Mouse (Mus musculus) naive thymus-derived CD4-positive, alpha-beta T cell, adult 2 months (primary cell): Measurements from ENCODE around the gene Ndufs2.

Experiments
- DNase-seq: peaks from one replicate; pipeline ENCODE4 v3.0.0-alpha.2; 2011; ENCODE audit warnings: low read depth

The Ndufs2 gene

DNA sequence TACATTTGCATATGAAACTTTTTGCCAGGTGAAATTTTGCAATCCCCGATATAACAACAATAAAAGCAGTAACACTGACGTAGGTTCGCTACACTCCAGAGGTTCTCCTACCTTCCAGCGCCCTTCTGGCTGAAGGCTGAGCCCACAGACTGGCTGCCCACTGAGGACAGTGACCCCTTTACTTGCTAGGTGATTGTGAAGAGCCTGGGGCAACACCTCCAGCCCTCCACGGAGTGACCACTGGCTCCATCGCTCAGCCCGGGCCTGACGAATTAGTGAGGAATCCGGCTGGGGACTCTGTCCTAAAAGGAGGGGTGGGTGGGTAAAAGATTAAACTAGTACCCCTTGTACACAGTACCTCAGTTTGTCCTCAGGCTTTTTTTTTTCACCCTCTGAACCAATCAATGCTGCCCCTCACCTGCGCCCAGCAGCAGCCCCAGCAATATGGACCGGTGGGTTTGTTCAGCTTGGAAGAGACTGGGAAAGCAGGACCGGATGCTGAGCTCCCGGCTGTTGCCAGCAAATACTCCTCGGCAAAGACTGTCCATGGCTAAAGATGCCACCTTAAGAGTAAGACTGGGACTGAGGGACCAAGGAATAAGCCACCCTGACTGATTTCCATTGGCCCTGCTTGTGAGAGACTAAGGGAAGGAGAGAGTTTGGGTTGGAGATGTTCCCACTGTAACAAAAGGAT lies 28.0 kb upstream of the Ndufs2 start:
- DNase-seq, result no peak

DNA sequence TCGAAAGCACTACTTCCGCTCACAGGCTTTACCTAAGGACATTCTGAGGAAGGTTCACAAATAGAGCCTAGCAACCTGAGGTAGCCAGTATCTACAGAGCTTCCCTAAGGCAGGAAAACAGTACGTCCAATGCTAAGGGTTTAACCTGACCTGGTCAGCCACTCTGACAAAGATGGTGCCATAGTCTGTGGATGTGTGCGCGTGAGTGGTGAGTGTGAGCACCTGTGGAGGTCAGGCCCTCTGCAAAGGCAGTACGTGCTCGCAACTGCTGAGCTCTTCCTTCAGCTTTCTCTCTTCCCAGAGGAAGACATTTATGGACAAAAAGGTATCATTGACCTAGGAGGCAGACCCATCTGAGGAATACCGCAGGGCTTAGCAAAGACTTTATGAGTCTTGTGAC lies 27.2 kb upstream of the Ndufs2 start:
- no peak for DNase-seq

DNA sequence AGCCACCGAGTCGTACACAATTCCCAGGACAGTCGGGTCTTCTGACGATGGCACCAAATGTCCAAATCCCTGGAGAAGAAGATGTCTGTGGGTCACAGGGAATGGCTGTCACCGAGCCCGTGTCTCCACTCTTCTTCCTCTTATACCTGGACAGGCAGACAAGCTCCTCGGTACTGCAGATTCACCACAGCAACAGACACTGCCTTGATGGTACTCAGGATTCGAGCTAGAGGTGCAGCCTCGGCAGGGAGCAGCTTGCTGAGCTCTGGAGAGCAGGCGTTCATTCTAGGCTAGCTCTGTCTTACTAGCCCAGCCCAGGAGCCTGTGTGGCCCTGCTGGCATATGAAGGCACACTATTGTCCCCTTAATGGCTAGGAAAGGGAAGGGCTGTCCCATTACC lies 26.5 kb upstream of the Ndufs2 start:
- DNase-seq, result no peak

DNA sequence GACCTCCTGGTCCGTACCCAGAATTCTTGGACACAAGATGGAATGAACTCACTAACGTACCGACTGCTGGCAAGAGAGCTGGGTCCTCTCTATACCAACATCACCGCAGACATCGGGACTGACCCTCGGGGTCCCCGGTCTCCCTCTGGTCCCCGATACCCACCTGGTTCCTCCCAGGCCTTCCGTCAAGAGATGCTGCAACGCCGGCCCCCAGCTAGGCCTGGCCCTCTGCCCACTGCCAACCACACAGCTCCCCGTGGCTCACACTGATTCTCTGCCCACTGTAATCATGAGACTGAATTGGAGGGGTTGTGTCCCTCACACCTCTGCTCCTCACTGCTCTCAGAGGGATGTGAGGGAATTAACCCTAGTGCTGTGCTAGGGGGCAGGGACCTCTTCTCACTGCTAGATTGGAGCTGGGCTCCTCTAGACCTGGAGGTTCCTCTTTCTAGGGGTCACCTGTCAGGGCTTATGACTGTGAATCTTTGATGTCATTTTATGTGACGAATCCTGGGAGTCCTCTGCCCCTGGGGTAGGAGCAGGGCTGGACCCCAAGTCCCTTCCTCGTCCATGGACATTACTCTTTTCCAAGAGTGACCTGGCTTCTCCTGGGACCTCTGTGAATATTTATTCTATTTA lies 25.0 kb upstream of the Ndufs2 start:
- DNase-seq, result no peak

DNA sequence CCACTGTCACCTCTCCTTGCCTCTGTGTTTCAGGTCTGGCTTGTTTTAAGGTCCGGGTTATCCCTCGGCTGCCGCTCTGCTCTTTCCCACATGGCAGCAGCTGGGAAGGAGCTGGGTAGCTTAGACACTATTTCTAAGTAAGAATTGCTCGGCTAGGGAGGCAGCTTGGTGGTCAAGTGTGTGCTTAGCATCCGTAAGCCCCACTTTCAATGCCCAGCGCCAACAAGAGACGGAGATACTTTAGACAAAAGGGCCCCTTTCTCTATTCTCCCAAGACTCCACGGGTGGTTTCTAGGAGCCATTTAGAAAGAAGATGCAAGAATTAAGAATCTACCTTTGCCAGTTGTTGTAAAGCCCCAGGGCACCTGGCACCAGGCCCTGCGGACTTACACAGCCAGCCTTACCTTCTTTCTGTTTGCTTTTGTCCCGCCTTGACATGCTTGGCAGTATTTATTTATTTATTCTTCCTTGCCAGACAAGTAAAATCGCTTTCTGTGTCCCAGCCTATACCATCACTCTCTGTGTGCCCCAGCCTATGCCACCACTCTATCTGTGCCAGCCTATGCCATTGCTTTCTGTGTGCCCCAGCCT lies 24.1 kb upstream of the Ndufs2 start:
- DNase-seq, result no peak

DNA sequence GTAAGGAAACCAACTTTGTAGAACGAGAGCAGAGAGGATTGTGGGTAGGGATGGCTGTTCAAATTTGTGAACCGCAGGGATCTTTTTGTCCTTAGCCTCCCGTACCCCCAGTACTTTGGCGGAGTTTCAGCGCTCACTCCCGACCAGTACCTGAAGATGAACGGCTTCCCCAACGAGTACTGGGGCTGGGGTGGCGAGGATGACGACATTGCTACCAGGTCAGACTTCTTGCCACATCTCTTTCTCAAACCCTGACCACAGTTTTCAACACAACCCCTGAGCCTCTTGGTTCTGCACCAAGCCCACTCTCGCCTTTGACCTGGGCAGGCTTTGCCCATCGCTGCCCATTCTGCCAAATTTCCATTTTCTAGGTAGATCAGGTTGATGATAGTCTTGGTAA lies 23.0 kb upstream of the Ndufs2 start:
- no peak for DNase-seq

DNA sequence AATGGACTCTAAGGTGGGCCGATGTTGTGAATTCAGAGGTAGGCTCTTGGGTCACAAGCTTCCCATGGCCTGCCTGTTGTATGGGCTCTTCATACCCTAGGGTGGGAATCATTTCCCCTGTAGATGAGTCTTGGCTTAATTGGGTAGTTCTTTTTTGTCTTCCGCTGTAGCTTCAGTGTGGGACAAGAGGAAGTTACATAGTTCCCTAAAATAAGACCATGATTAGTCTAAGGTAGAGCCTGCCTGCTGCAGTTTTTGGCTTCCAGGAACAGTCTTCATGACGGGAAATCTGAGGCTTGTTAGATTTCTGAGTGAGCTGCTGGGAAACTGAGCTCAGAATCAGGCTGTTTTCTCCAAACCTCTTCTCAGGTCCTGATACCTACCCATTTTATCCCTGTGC lies 20.9 kb upstream of the Ndufs2 start:
- no peak for DNase-seq

DNA sequence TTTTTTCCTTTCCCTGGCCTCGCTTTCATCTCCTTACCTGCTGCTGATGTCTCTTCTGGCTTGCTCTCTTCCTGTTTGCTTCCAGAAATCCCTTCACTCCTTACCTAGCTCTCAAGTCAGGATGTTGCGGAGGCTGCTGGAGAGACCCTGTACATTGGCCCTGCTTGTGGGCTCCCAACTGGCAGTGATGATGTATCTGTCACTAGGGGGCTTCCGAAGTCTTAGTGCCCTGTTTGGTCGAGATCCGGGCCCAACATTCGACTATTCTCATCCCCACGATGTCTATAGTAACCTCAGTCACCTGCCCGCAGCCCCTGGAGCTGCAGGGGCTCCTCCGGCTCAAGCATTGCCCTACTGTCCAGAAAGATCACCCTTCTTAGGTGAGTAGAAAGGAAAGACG lies 20.4 kb upstream of the Ndufs2 start:
- no peak for DNase-seq

DNA sequence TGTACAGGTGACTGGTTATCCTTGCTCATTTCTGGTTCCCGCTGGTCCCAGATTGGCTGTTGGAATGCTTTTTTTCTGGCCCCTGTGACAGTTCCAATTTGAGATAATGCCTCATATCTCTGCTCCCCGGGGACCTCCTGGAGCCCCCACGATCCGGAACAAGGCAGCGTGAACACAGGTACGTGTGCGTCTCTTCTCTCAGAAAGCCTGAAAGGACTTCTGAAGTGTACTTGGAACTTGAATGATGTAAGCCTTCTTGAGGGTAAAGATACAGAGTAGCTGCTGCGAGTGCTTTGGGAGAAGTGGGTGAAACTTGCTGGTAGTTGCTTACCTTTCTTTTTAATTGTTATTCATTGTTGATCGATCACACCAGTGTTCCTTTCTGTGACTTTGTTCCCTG lies 20.0 kb upstream of the Ndufs2 start:
- no peak for DNase-seq

DNA sequence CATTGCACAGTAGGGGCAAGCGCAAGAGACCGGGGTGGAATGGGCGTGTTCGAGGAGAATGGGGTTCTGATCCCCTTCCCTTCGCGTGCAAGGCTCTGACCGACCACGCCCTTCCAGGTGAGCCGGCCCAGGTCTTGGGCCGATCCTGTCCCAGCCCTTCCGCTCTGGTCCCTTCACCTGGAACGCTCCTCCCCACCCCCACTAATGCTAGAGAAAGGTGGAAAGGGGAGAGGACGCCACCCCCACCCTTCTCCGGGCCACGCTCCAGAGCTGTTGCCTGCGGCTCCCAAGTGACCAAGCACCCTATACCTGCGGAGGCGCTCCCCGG lies 19.3 kb upstream of the Ndufs2 start:
- no peak for DNase-seq

DNA sequence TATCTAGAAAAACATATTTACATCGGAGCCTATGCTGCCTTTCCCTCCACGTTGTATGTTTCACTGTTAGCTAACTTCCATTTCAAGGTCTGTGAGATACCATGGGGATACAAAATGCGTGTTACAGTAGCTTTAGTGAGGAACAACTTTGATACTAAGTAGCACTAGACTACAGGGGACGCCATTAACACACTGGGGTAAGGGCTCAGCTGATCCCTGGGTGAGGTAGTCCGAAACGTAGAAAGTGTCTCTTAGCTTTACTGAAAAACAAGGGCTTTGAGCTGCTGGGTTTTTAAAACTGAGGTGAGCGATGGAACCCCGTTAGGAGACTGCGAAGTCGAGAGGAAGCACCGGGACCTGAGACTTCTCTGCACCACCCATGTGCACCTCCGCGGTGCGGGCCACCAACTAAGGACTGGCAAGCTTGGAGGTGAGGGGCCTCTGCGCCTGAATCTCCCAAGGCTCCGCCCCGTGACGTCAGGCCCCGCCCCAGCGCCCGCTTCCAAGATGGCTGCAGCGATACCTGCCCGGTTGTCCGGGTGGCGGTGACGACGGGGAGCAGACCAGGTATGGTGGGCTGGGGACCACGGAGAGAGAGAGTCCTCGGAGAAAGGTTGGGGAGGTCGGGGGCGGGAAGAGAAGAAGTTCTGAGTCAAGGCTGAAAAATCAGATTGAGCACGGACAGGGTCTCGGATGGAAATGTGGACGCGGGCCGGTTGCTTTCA lies 18.8 kb upstream of the Ndufs2 start, which contains the start of gene B4galt3:
Gene B4galt3, plus strand, starts transcription at position 481 of the 725 bp plus-strand sequence.
- DNase-seq, result peak; percentile 95

DNA sequence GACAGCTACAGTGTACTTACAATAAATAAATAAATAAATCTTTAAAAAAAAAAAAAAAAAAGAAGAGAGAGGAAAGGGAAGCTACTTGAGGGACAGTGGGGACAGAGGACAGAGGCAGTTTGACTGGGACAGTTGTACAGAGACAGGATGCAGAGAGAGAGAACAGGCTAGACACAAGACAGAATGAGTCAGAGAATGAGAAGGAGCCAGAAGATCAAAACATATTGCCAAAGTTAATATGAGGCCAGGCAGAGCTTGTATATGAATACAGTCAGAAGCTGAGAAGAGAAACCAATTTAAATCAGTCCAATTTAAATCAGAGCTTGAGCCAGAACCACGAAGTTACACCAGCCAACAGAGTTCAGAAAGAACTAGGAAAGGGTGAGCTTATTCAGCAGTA lies 17.2 kb upstream of the Ndufs2 start:
- no peak for DNase-seq

DNA sequence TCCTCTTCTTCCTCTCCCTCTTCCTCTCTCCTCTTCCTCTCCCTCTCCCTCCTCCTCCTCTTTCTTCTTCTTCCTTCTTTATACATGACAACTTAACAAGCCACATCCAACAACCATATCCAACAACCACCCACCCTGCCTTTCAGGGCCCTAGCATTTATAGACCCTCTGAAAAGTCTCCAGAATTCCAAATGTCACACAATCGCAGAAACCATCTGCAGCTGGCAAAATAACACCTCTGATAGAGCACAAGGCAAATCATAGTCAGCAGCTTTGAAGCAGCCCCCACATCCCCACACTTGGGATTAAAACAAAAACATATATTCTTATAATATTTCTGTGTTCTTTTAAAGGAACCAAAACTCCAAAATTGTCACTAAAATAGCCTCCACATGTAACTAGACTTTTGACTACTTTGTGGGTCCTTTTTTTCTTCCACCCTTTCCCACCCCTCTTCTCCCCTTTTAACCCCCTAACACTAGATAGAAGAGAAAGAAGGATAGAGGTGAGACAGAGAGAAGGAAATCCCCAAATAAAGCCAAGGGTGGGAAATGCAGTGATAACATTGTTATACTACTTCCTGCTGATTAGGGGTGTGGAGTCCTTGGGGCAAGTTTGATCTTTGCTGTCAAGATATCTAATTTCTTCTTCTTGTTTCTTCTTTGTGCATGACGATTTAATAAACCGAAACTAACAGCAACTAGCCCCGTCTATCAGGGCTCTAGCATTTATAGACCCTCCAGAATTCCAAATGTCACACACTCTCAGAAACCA lies 15.0 kb upstream of the Ndufs2 start:
- DNase-seq, result no peak

DNA sequence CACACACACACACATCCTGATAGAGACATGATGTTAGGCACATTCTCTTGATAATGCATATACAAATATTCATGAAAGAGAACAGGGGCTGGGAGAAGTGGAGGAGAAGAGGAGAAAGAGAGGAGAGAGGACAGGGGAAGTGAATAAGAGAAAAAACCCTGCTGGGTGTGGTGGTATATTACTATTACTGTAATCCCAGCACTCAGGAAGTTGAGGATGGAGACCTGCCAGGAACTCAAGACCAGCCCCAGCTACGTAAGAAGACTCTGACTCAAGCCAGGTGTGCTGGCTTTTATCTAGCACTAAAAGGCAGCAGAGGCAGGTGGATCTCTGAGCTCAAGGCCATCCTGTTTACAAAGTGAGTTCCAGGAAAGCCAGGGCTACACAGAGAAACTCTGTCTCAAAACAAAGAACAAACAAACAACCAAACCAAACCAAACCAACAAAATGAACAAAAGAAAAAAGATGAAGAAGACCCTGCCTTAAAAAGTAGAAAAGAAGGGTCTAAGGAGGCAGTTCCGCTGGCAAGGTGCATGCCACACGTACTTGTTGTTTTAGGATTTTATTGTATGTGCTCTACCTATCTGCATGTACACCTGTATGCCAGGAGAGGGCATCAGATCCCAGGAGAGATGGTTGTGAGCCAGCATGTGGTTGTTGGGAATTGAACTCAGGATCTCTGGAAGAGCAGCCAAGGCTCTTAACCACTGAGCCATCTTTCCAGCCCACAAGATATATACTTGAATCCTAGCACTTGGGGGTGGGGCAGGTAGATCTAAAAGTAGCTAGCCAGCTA lies 12.7 kb upstream of the Ndufs2 start:
- no peak for DNase-seq

DNA sequence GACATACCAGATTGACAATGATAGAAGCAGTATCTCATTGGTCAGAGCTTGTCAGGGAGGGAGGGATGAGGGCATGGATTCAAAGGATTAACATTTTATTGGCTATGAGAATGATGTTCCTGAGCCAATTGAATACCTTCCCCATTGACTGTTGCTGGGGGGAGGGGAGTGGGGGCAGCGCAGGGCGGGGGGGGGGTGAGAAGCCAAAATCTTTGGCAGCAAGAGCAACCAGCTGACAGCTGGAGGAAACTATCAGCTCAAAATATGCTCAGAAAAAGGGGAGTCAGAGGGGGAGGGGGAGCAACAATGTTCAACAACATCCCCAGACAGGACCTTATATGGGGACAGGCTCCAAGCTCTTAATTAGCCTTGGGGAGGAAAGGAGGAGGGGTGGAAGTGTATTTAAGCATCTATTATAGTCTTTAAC lies 12.0 kb upstream of the Ndufs2 start:
- DNase-seq, result no peak

DNA sequence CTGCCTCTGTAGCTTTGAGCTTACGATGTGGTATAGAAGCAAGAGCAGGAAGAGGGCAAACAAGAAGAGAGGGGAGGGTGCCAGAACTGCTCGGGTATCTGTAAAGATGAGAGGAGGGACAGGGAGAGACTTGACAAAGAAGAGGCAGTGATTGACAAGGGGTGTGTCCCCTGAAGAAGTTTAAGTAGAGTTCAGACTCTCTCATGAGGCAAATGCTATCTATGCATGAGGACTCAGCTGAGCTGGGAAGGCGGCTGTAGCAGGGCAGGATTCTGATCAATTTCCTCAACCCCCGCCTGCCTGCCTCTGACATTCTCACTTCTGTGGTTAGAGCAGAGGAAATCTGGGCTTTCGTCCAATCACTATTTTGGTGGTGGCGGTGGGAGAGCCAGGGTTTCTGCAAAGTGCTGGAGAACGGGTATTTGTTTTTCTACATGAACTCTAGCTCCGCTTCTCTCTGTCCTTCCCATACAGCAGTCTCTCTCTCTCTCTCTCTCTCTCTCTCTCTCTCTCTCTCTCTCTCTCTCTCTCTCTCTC lies 11.5 kb upstream of the Ndufs2 start:
- peak; percentile 76 for DNase-seq

DNA sequence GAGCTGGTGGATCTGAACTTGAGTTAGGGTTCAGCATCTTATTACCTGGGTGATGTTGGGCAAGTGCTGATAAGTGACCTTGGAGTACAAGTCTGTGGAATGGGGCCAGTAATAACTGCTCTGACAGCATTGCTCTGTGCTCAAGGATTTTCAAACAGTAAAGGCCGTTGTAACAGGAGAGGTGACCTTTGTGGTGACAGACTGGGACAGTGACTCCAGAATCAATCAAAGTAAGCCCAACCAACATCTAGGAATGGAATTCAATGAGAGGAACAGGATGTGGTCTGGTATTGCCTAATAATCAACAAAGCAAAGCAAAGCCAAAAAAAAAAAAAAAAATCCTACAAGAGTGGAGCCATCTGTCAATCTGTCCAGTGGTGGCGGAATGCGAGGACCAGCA lies 9.1 kb upstream of the Ndufs2 start:
- DNase-seq, result no peak

DNA sequence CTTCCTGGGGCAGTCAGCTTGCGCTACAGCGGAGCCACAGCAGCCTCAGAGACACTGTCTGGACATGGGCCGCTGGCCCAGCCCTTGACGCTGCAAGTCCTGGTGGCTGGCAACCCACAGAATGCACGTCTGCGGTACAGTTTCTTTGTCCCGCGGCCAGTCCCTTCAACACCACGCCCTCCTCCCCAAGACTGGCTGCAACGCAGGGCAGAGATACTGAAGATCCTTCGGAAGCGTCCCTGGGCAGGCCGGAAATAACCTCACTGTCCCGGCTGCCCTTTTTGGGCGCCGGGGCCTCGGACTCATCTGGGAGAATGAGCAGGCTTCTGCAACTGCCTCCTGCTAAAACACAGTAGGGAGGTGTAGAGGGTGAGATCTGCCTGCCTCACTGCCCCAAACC lies 7.7 kb upstream of the Ndufs2 start:
- DNase-seq, result no peak

DNA sequence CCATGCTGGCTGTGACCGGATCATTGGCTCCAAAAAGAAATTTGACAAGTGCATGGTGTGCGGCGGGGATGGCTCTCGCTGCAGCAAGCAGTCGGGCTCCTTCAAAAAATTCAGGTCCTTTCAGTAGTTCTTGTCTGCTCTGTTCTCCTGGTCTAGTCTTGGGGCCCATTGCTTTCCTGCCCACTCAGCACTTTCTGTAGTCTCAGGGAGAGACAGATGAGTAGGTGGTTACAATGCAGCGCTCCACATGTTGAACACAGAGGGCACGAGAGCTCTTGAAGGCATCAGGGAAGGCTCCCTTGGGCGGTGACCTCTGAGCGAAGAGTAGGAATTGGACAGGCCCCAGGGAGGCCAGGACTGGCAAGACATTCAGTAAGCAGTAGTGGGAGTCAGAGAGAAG lies 6.6 kb upstream of the Ndufs2 start:
- DNase-seq, result no peak

DNA sequence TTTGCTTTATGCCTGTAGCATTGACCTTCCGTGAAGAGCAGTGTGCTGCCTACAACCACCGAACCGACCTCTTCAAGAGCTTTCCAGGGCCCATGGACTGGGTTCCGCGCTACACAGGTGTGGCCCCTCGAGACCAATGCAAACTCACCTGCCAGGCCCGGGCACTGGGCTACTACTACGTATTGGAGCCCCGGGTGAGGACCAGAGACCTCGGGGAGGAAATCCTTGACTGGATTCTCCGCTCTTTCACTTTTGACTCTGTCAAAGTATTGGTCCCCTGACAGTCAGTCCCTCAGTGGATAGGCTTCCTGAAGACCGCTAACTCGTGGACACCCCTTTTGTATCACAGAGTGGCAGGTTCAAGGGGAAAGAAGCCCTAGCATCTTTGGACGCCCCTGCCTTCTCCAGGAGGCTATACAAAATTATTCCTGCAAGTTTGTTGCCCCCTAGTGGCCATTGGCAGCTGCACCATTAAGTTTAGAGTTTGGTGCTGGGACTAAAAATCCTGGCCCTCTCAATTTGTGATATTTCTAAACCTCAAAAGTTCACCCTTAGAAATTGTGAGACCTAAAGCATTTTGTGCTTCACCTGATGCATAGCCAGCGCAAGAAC lies 5.9 kb upstream of the Ndufs2 start:
- DNase-seq, result peak; percentile 78
